Mouse (Mus musculus) left cerebral cortex, adult 2 months (tissue): Measurements from ENCODE around the gene Acrbp. TPM values are rescaled to one million over a fixed set of nuclear protein-coding genes. Genes with fewer than 3 reads are reported as not detected.
A peak's percentile ranks its signal among the peaks of the same experiment; 100 is the strongest.
"Not testable (repeated sequence)": the region's sequence is repeated elsewhere in the genome, so short reads cannot be mapped to it uniquely, and the experiment has no call there.

ENCODE experiments used
- DNase-seq, 2 experiments: peaks; one replicate each; pipeline ENCODE4 v3.0.0; 2021 to 2022; ENCODE audit warnings: low spot score in 2 of 2, mixed read lengths in 1 of 2; ENCODE audit errors: extremely low spot score in 1 of 2
- H3K27ac ChIP-seq: fragments of 200-600 bp; 2 replicates; pipeline ENCODE4 v1.8.1; 2022
- H3K4me3 ChIP-seq: fragments of 200-600 bp; 2 replicates; pipeline ENCODE4 v1.8.1; 2022
- CTCF ChIP-seq: fragments of 200-600 bp; IDR thresholded peaks from 2 replicates; pipeline ENCODE4 v1.8.1; 2022; ENCODE audit warnings: antibody characterized with exemption, mild to moderate bottlenecking, moderate library complexity
- intact Hi-C: fragments of 180-260 bp; cut with DNase I; formaldehyde crosslinking; loops from one replicate; pipeline ENCODE4 v1.15.1; 2025
- total RNA-seq, 2 experiments: library from RNA; stranded (reverse); gene quantifications; 2 replicates each; pipeline ENCODE4 v1.2.3; 2021

Acrbp gene
- total RNA-seq, 2 experiments from 2014 or later: 12.2 to 18.4 TPM

DNA sequence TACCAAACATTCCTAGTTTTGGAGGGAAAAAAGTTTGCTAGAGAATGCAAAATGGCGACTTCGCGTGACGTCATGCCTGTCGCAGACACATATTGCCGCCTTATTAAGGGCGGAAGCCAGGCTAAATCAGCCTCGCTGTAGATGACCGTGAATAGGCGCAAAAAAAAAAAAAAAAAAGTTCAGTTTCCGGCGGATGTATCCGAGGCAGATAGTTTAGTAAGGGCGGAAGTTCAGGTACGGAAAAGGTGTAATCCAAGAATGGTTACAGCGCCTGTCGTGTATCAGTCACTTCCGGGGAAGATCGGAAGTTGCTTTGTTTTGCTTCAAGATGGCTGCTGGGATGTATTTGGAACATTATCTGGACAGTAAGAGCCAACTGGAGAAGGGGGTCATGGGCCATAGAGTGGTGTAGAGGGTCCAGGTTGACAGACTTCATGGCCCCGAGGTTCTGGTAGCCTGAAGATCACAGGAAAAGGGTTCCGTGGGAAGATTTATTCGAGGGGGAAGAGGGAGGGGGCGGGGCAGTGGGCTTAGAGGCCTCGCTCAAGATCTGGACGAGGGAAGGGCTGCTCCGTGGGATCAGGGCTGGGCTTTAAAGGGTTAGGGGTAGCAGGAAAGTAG lies 9.8 kb upstream of the Acrbp start, which contains the start of gene Ing4:
TSS of gene Ing4 (plus strand) at position 228 of the 621 bp plus-strand sequence.
- no peak for TF ChIP-seq CTCF
- peak within 1 kb of the TSS; percentile 66 for H3K27ac ChIP-seq
- H3K4me3 ChIP-seq: peak within 1 kb of the TSS; percentile 71

DNA sequence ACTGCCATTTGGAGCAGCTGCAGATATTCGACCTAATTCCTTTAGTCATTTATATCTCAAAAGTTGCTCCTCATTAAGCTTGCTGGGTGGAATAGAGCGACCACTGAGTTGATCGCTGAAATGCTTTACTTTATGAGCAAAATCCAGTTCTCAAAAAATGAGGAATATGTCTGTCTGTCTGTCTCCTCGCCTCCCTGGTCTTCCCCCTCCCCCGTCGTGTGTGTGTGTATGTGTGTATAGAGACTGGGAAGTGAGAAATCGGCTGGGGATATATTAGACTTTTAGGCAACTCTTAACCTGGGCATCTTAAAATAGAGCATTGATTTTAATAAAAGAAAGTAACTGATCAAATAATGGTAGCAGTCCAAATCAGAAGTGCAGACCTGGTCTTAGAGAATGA lies 9.3 kb upstream of the Acrbp start:
- Histone ChIP-seq H3K4me3 (peak overlapping the region; percentile 71), H3K27ac (peak overlapping the region; percentile 49; the same call in 1 of the 2 replicates)
- TF ChIP-seq CTCF: no peak
- intact Hi-C loops: no loop called here
- DNase-seq: no peak

More for the DNA sequence above, 9.8 kb upstream of the Acrbp start, which contains the start of gene Ing4:
- intact Hi-C loops: loop anchor here (1.0 to 2.0 kb wide), 3 partner anchors 30 to 327 kb away; partner anchors contain the start of genes Cops7a, Emg1, Phb2 and Zfp384
- DNase-seq: peak; percentile 84 to 89

DNA sequence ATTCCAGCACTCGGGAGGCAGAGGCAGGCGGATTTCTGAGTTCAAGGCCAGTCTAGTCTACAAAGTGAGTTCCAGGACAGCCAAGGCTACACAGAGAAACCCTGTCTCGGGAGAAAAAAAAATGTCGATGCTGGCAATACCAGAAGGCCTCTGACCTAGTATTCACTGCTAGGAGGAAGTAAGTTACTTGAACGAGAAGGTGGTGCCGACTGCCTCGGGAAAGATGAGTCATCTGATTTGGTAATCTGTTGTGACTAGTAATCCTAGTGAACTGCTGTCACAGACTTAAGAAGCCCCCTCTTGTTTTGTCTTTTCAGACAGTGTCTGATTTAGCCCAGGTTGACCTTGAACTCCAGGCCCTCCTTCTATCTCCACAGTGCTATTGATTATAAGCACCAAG lies 8.4 kb upstream of the Acrbp start:
- no peak for DNase-seq
- intact Hi-C loops: no loop called here
- Histone ChIP-seq H3K4me3 (no peak overlapping the region), H3K27ac (no peak overlapping the region)
- TF ChIP-seq CTCF: no peak

DNA sequence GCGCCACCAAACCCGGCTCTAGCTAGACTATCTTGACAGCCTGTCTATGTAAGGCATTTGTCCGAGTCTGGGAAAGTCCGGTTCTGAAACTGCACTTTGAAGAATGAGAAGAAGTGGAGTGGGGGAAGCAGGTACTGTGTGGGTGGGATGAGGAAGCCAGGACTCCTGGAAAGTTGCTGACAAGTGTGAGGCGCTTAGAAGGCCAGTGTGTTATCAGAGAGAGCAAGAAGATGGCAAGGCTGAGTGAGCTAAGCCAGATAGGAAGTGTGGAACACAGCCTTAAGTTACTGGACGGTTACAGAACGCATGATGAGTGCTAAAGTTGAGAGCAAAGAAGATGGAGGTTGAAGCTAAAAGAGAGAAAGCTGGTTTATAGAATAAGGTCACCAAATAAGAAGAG lies 7.4 kb upstream of the Acrbp start:
- DNase-seq: no peak
- no peak overlapping the region for H3K4me3 ChIP-seq
- no peak overlapping the region for H3K27ac ChIP-seq
- intact Hi-C loops: no loop called here
- no peak for TF ChIP-seq CTCF

DNA sequence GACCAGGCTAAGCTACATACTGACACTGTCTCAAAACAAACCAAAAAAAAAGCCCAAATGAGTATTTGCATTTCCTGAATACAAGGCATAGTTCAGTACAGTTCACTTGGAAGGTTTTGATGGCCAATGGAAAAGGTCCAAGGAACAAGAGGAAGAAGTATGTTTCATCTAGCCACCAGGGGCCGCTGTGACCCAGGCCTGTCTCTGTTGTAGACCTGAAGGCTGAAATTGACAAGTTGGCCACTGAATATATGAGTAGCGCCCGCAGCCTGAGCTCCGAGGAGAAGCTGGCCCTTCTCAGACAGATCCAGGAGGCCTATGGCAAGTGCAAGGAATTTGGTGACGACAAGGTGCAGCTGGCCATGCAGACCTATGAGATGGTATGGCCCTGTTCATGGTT lies 2.8 kb upstream of the Acrbp start:
- TF ChIP-seq CTCF: peak; percentile 93
- DNase-seq: peak; percentile 77

DNA sequence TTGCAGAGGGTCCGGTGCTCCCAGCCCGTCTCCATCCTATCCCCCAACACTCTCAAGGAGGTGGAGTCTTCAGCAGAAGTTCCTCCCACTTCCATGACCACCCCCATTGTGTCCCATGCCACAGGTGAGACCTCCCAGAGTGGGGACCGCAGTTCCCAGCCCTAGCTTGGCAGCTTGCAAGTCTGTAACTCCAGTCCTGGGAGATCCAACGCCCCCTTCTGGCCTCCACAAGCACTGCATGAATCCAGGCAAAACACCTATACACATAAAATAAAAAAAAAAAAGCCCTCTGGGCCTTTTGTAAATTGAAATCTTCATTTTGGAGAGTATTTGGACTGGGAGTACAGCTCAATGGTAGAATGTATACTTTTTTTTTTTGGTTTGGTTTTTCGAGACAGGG lies 1.7 kb downstream of the Acrbp start:
- no peak for DNase-seq
- intact Hi-C loops: no loop called here
- Histone ChIP-seq H3K4me3 (no peak overlapping the region), H3K27ac (no peak overlapping the region)
- peak; percentile 51 for TF ChIP-seq CTCF

More for the DNA sequence above, 2.8 kb upstream of the Acrbp start:
- no peak overlapping the region for H3K4me3 ChIP-seq
- no peak overlapping the region for H3K27ac ChIP-seq
- intact Hi-C loops: loop anchor here (1.0 to 5.0 kb wide), 2 partner anchors 38 to 226 kb away; no protein-coding TSS in a partner anchor

DNA sequence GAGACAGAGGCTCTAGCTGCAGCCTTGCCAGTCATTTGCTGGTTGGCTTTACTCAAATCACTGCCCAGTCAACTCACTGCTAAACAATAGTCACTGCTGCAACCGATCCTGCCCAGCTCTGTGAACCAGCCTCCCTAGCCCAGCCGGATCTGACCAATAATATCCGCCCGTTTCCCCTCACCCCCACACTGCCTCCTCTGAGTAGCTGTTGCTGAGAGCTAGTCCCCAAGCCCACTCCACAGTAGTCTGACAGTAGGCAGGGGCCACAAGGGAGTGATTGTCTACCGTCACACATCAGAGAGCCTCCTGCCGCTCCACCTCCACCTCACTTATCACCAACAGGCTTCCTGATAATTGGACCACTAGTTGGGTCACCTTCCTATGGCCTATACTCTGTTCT lies 12.0 kb downstream of the Acrbp start:
- no peak overlapping the region for H3K27ac ChIP-seq
- TF ChIP-seq CTCF: no peak
- intact Hi-C loops: no loop called here
- H3K4me3 ChIP-seq: no peak overlapping the region
- no peak for DNase-seq

DNA sequence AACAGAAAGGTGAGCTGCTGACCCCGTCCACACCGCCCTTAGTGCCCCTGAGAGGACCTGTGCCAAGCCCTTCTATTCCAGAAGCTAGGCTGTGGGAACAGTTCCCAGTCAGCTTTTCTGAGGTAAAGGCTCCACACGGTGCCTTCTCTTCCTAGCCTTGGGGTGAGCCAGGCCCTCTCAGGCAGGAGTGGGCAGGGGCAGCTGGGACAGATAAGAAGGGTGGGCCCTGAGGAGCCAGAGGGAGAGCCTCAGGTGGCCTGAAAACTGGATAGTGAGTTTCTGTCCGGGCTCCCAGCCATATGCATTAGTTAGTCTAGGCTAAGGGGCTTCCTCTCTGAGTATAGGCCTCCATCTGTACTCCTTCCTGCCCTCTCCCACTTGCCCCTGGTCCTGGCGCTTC lies 13.0 kb downstream of the Acrbp start:
- no peak for DNase-seq
- Histone ChIP-seq H3K27ac (no peak overlapping the region), H3K4me3 (no peak overlapping the region)
- no peak for TF ChIP-seq CTCF
- intact Hi-C loops: no loop called here

DNA sequence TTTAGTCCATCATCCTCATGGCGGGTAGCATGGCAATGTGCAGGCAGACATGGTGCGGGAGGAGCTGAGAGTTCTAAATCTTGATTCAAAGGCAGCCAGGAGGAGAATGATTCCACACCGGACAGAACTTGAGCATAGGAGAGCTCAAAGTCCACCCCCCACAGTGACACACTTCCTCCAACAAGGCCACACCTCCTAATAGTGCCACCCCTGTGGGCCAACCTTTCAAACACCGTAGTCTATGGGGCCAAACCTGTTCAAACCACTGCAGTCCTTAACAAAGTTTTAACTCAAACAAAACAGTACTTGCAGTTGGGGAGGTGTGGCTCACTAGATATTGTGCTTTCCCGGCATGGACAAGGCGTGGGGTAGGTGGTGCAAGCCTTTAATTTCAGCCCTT lies 14.4 kb downstream of the Acrbp start:
- Histone ChIP-seq H3K4me3 (no peak overlapping the region), H3K27ac (no peak overlapping the region)
- TF ChIP-seq CTCF: no peak
- no peak for DNase-seq
- intact Hi-C loops: no loop called here

DNA sequence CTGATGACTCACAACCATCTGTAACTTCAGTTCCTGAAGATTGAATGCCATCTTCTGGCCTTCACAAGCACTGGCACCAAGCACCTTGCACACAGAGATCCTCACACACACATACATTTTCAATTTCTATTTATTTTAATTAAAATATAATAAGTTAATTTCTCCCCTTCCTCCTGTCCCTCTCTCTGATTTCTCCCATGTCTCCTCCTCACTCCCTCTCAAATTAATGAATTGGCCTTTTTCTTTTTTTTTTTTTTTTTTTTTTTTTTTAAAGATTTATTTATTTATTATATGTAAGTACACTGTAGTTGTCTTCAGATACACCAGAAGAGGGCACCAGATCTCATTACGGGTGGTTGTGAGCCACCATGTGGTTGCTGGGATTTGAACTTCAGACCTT lies 15.7 kb downstream of the Acrbp start:
- H3K27ac ChIP-seq, intact Hi-C loops, H3K4me3 ChIP-seq, DNase-seq: not testable (repeated sequence)

DNA sequence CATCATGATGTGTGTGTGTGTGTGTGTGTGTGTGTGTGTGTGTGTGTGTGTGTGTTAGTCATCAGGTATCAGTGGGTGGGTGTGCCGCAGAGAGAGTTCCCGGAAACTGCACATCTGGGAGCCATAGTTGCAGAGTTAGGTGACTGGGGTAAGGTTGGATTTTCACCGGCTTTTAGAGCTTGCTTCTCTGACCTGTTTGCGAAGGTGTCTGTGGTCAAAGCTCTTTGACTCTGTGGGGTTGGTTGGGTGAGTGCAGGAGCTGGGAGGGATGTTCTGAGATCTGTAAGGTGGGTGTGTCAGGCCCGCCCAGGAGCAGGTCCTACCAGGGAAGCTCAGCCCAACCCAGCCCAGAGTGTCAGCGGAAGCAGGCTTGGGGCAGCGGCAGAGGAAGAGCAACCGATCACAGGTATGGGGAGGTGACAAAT lies 18.1 kb downstream of the Acrbp start, which contains the start of gene Lpar5:
TSS of gene Lpar5 (plus strand) at position 350 of the 425 bp plus-strand sequence.
- DNase-seq: no peak
- no peak for TF ChIP-seq CTCF
- intact Hi-C loops: no loop called here
- H3K27ac ChIP-seq: no peak within 1 kb of the TSS
- no peak within 1 kb of the TSS for H3K4me3 ChIP-seq

DNA sequence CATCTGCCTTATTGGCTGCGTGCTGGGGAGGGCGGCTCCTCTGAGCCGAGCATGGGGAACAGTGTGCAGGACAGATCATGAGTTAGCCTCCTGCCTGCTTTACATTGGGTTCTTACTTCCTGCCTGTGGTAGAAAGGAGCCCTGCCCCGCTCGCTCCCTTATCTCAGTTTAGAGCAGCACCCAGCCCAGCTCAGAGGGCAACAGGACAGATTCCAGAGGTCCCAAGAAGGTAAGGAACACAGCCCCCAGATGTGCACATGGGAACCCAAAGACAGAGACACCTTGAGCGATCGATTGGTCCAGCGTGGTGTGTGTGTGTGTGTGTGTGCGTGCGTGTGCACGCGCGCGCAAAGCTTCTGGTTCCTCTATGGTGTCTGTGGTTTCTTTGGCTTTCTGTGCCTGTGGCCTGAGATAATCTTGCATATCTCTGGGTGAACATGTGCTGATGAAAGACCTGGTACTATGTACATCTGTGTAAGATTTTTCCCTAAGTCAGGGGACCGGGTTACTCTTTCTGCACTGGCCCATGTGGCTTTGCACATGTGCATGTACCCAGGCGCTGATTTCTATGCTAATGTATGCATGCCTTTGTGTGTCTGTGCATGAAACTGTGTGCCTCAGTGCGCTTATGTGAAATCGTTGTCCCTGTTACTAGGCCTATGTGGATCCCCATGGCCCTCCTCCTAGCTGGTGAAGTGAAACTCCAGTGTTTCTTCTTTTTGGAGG lies 21.8 kb downstream of the Acrbp start:
- DNase-seq: no peak

More for the DNA sequence above, 21.8 kb downstream of the Acrbp start:
- H3K27ac ChIP-seq: peak overlapping the region; percentile 18; the same call in 1 of the 2 replicates
- intact Hi-C loops: no loop called here
- no peak overlapping the region for H3K4me3 ChIP-seq
- TF ChIP-seq CTCF: no peak
